Mouse (Mus musculus): Measurements from ENCODE around the gene Ralgapa1.

DNA sequence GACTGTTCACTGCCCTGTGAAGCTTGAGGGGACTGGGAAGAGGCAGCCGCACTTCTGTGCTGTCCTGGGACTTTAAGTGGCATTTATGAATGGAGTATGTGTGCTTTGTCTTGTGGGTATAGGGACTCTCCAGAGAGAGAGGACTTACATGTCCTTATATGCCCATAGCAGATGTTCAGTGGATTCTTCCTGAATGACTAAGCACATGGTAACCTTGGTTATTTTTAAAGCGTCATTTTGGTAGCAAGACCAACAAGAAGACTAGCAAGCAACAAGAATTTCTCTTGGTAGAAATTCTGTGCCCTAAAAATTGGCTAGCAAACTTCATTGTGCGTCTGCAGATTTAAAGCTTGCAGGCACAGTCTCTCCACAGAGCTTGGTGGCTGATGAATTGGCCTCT lies 257.2 kb downstream of the Ralgapa1 start:
- no peak for TF ChIP-seq CTCF (IDR thresholded peaks at IDR 0.05; ENCODE audit: insufficient read depth, low read depth, low read length)
- TF ChIP-seq POLR2A (IDR thresholded peaks at IDR 0.05; ENCODE audit: insufficient read depth, low read depth, low read length), result no peak

Measured in olfactory bulb, adult 2 months (tissue).